ENCODE assay signal across 9 mouse cellular contexts in the genomic region with DNA sequence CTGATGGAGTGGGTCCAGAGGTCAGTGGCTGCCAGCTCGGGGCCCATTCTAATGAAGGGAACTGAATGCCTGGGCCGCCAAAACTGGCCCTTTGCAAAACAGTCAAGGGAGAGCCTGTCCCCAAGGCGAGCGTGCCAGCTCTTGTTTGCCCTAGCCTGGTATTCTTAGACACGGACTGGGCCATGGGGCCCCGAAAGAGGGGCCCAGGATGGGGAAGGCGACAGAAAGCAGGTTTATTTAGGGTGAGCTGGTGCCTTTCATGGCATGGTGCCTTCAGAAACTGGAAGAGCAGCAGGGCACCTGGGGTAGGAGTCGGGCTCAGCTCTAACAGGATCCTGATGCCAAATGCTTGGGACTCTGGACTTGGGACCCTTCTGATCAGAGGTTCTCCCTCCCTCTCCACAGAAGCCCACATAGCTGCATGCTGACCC. TPM values are rescaled to one million over a fixed set of nuclear protein-coding genes. Genes with fewer than 3 reads are reported as not detected.
DNase-seq lines count a peak whose midpoint lies in the region; ATAC-seq lines count a peak whose summit lies in the region.
"Had no signal": no experiment of that assay in that cellular context is flagged by ENCODE, and none has a peak within 500 bp of the region (broad histone marks: within the 10 kb centered on the region; RNA-seq: fewer than 3 reads in every experiment).

No protein-coding gene starts in this region.

- H3K4me3 ChIP-seq in heart, embryonic 11.5 days (ENCODE audit: low read depth, low read length) = no peak overlapping the region
- no peak overlapping the region for H3K4me3 ChIP-seq in forebrain, embryonic 12.5 days (replicated peaks)
- no peak overlapping the region for H3K4me3 ChIP-seq in midbrain, embryonic 15.5 days
- no peak overlapping the region for H3K4me3 ChIP-seq in liver, embryonic 12.5 days
- H3K4me3 ChIP-seq: liver, embryonic 13.5 days had no signal

- no peaks in the 10 kb centered on the region for H3K9me3 ChIP-seq in heart, embryonic 11.5 days (replicated peaks; ENCODE audit: control insufficient read depth, low read length)
- H3K9me3 ChIP-seq in forebrain, embryonic 12.5 days = no peaks in the 10 kb centered on the region
- no peaks in the 10 kb centered on the region for H3K9me3 ChIP-seq in midbrain, embryonic 15.5 days
- no peaks in the 10 kb centered on the region for H3K9me3 ChIP-seq in liver, embryonic 12.5 days (replicated peaks)
- H3K9me3 ChIP-seq: liver, embryonic 13.5 days had no signal

- H3K9ac ChIP-seq in heart, embryonic 11.5 days (ENCODE audit: low read depth, low read length) = no peak overlapping the region
- no peak overlapping the region for H3K9ac ChIP-seq in forebrain, embryonic 12.5 days
- H3K9ac ChIP-seq in midbrain, embryonic 15.5 days = no peak overlapping the region
- H3K9ac ChIP-seq in liver, embryonic 12.5 days = no peak overlapping the region
- H3K9ac ChIP-seq: liver, embryonic 13.5 days had no signal

- WGBS in heart, embryonic 11.5 days (ENCODE audit: insufficient replicate concordance) = 63% methylated on average over 8 of the region's 8 CpGs
- WGBS in forebrain, embryonic 12.5 days = 25% methylated on average over 8 of the region's 8 CpGs
- 37% methylated on average over 8 of the region's 8 CpGs for WGBS in midbrain, embryonic 15.5 days
- 59% methylated on average over 8 of the region's 8 CpGs for WGBS in liver, embryonic 12.5 days (ENCODE audit: insufficient replicate concordance)

- peak; percentile 38 to 39 for DNase-seq in heart, postnatal 10 days
- peak; percentile 79 for DNase-seq in kidney, postnatal 14 days
- no peak for DNase-seq in B cell, adult 2 months
- DNase-seq in lung, postnatal 36 days = no peak
- DNase-seq: liver, embryonic 13.5 days had no signal

- intact Hi-C loops in heart, postnatal 10 days (cut with DNase I) = no loop called here

- H3K27me3 ChIP-seq in heart, embryonic 11.5 days (ENCODE audit: control insufficient read depth, insufficient read depth, low read length) = peaks cover 14% of the 10 kb centered on the region
- H3K27me3 ChIP-seq in forebrain, embryonic 12.5 days = no peaks in the 10 kb centered on the region
- no peaks in the 10 kb centered on the region for H3K27me3 ChIP-seq in midbrain, embryonic 15.5 days (replicated peaks)
- H3K27me3 ChIP-seq in liver, embryonic 12.5 days (replicated peaks) = peaks cover 28% of the 10 kb centered on the region

- ATAC-seq in heart, embryonic 11.5 days (replicated peaks; ENCODE audit: insufficient number of reproducible peaks, low FRiP score, low TSS enrichment) = no peak
- ATAC-seq in forebrain, embryonic 12.5 days (ENCODE audit: low FRiP score) = no peak
- ATAC-seq in midbrain, embryonic 15.5 days (replicated peaks) = no peak
- ATAC-seq in liver, embryonic 12.5 days = no peak

- peaks cover 9% of the 10 kb centered on the region for H3K4me1 ChIP-seq in heart, embryonic 11.5 days (ENCODE audit: control insufficient read depth, insufficient read depth, low read length)
- H3K4me1 ChIP-seq in forebrain, embryonic 12.5 days = peaks cover 74% of the 10 kb centered on the region
- H3K4me1 ChIP-seq in midbrain, embryonic 15.5 days = peaks cover 34% of the 10 kb centered on the region
- H3K4me1 ChIP-seq in liver, embryonic 12.5 days = peaks cover 11% of the 10 kb centered on the region

- no peak overlapping the region for H3K27ac ChIP-seq in heart, embryonic 11.5 days (ENCODE audit: low read depth, low read length)
- peak overlapping the region; percentile 81 for H3K27ac ChIP-seq in forebrain, embryonic 12.5 days
- H3K27ac ChIP-seq in midbrain, embryonic 15.5 days = peak overlapping the region; percentile 51; the same call in 1 of the 2 replicates
- H3K27ac ChIP-seq in liver, embryonic 12.5 days = no peak overlapping the region
- H3K27ac ChIP-seq: liver, embryonic 13.5 days had no signal

- no peak overlapping the region; the same call in 1 of the 2 replicates for H3K4me2 ChIP-seq in heart, embryonic 11.5 days
- H3K4me2 ChIP-seq in forebrain, embryonic 12.5 days = 0 out of 2 replicates have a peak overlapping the region, but pooled peaks have one; percentile 6
- no peak overlapping the region for H3K4me2 ChIP-seq in midbrain, embryonic 15.5 days
- H3K4me2 ChIP-seq in liver, embryonic 12.5 days = no peak overlapping the region
- H3K4me2 ChIP-seq: liver, embryonic 13.5 days had no signal

- no peaks in the 10 kb centered on the region for H3K36me3 ChIP-seq in heart, embryonic 11.5 days (ENCODE audit: control insufficient read depth, insufficient read depth, low read length)
- no peaks in the 10 kb centered on the region for H3K36me3 ChIP-seq in forebrain, embryonic 12.5 days (replicated peaks)
- H3K36me3 ChIP-seq in midbrain, embryonic 15.5 days (replicated peaks) = no peaks in the 10 kb centered on the region
- no peaks in the 10 kb centered on the region for H3K36me3 ChIP-seq in liver, embryonic 12.5 days
- H3K36me3 ChIP-seq: liver, embryonic 13.5 days had no signal

RNA-seq across cellular contexts. Expression of gene Rab11fip4, which starts 56.1 kb away (rescaled TPM):
- total RNA-seq in heart, postnatal 10 days (2021) = under 1 TPM; 0.07 to 0.38 TPM
- polyA plus RNA-seq in heart, embryonic 11.5 days (2014; fragmentation: Nextera tagmentation; extraction: Ambion mirVana) = 0.42 and 0.73 TPM in 2 replicates
- 25.6 and 26.8 TPM in 2 replicates for polyA plus RNA-seq in forebrain, embryonic 12.5 days (2016; fragmentation: Nextera tagmentation; extraction: Ambion mirVana)
- polyA plus RNA-seq in midbrain, embryonic 15.5 days (2015; fragmentation: Nextera tagmentation; extraction: Ambion mirVana) = 29.5 and 32.9 TPM in 2 replicates
- 1.1 and 1.5 TPM in 2 replicates for polyA plus RNA-seq in liver, embryonic 12.5 days (2016; fragmentation: Nextera tagmentation; extraction: Ambion mirVana)

Comparison
In these comparisons a context has a peak if more than half of its experiments do, and no peak if none do; other contexts are left out.
1. DNase-seq: peak in heart, postnatal 10 days (2 of 2) and kidney, postnatal 14 days (single experiment); none in B cell, adult 2 months (0 of 2) and lung, postnatal 36 days (single experiment).
2. H3K27ac ChIP-seq: peak in forebrain, embryonic 12.5 days (single experiment) and midbrain, embryonic 15.5 days (single experiment); none in heart, embryonic 11.5 days (single experiment) and liver, embryonic 12.5 days (single experiment).
3. RNA of gene Rab11fip4, which starts 56.1 kb away (polyA plus RNA-seq): 29.5 to 32.9 TPM in midbrain, embryonic 15.5 days and 25.6 to 26.8 TPM in forebrain, embryonic 12.5 days; 1.1 to 1.5 TPM in liver, embryonic 12.5 days and 0.42 to 0.73 TPM in heart, embryonic 11.5 days; every median in the first group is over 10 times any median in the second.